Mouse (Mus musculus) brain, embryonic 14.5 days (tissue): ENCODE measurements around the gene Hecw2. TPM values are rescaled to one million over a fixed set of nuclear protein-coding genes. Genes with fewer than 3 reads are reported as not detected.
A peak's percentile ranks its signal among the peaks of the same experiment; 100 is the strongest.

ENCODE experiments used
- DNase-seq: peaks from one replicate; pipeline ENCODE4 v3.0.0-alpha.2; 2011; ENCODE audit warnings: low read depth
- CTCF ChIP-seq: fragments of 200-500 bp; IDR thresholded peaks from 2 replicates; pipeline ENCODE4 v1.5.1; 2012; ENCODE audit warnings: inconsistent platforms, mild to moderate bottlenecking, moderate library complexity, borderline replicate concordance; ENCODE audit not compliant: insufficient read depth, insufficient read length; ENCODE audit errors: extremely low read depth
- POLR2A ChIP-seq: fragments of 200-500 bp; IDR thresholded peaks from 2 replicates; pipeline ENCODE4 v1.6.1; 2012; ENCODE audit warnings: mild to moderate bottlenecking, inconsistent platforms, borderline replicate concordance; ENCODE audit not compliant: poor library complexity, insufficient read depth, insufficient read length, severe bottlenecking; ENCODE audit errors: extremely low read depth
- polyA plus RNA-seq: library from polyadenylated mRNA; depleted of rRNA; stranded (reverse); fragments of >200 nt; gene quantifications from 2 replicates; pipeline ENCODE4 v1.2.3, GENCODE M21; 2012

Gene Hecw2
- polyA plus RNA-seq, 1 experiment, result 4.7 TPM

DNA sequence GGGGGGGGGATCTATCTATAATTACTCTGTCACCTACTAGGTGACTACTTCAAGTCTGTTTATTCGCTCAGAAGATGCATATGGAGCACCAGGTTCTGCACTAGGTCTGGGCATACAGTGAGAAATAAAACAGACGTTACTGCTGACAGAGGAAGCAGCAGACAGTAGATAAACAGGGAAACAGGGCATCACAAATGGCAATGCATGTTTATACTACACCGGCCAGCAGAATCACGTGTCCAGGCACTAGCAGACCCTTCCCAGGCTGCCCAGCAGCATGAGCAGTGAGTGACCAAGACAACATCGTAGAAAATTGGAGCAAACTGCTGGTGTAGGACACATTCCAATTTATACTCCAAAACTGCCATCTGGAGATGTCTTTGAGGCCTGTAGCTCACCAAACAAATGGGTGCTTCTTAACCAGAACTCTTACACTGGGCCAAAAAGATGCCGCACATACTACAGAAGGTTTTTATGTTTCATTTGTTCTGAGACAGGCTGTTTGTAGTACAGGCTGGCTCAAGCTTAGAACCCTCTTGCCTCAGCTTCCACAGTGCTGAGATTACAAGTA is 41.7 kb downstream of the Hecw2 start:
- DNase-seq, result no peak
- TF ChIP-seq POLR2A (no peak), CTCF (no peak)

DNA sequence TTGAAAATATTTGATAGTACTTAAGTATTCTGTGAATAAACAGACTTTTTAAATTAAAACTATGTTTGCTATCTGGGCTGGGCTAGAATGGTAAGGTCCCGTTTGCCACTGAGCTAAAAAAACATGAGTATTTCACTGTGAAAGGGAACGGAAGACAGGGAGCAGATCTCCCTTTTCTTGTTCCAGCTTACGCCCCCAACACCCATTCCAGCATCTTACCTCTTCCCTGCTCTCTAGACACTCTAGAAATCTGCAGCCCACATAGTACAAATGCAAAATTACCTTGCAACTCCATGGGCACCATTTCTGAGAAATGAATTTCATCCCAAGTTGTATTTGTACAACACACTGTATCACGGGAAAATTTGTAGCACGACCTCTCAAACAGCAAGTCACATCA is 49.9 kb downstream of the Hecw2 start:
- no peak for DNase-seq
- TF ChIP-seq POLR2A (no peak), CTCF (no peak)

GRCm38 (mm10) chr1:54133802-54134436 is 61.0 kb downstream of the Hecw2 start:
- TF ChIP-seq CTCF, result no peak
- no peak for TF ChIP-seq POLR2A
- peak; percentile 29 for DNase-seq

GRCm38 (mm10) chr1:54128714-54129431 is 66.1 kb downstream of the Hecw2 start:
- no peak for DNase-seq
- TF ChIP-seq CTCF, result no peak
- no peak for TF ChIP-seq POLR2A

GRCm38 (mm10) chr1:54126991-54127742 is 67.8 kb downstream of the Hecw2 start:
- DNase-seq, result no peak
- TF ChIP-seq POLR2A, result no peak
- TF ChIP-seq CTCF, result no peak

- no peak for TF ChIP-seq POLR2A
- DNase-seq, result no peak
Measured at GRCm38 (mm10) chr1:54122551-54122950, 72.4 kb downstream of the Hecw2 start.

DNA sequence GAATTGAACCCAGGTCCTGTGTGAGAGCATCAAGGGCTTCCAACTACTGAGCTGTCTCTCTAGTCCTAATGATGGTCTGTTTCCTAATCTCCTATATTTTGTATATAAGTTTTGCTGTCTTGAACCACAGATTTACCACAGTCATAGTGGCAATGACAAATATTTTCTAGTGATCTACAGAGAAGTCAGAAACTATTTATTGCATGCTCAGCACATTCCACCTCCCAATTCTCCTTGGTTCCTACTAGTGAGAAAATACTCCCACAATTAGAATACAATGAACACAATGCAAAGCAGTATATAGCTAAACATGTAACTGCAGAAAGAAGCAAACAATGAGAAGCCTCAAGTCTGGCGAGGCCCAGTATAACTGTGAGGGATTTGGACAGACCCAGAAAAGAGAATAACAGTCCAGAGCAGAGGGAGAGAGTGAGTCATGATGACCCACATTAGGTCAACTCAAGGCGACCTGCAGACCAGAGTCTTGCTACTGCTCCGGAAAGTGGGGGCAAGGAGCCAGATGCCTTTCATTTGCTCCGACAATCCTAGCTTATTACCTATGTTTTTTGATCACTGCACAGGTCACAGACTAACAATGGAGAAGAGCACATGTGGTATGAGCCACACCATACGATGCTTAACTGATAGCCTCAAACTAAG is 73.8 kb downstream of the Hecw2 start:
- no peak for DNase-seq
- no peak for TF ChIP-seq CTCF
- TF ChIP-seq POLR2A, result no peak

GRCm38 (mm10) chr1:54119638-54120320 is 75.2 kb downstream of the Hecw2 start:
- no peak for TF ChIP-seq CTCF
- TF ChIP-seq POLR2A, result no peak
- DNase-seq, result peak; percentile 71

GRCm38 (mm10) chr1:54118342-54118973 is 76.5 kb downstream of the Hecw2 start:
- TF ChIP-seq CTCF (no peak), POLR2A (no peak)
- peak; percentile 15 for DNase-seq
